Comparison of ENCODE assay signal across 8 mouse cellular contexts in genomic region chr2:33821677-33822607, GRCm38 (mm10).
A peak's percentile ranks its signal among the peaks of the same experiment; 100 is the strongest.
DNase-seq lines count a peak whose midpoint lies in the region; ATAC-seq and TF ChIP-seq lines count a peak whose summit lies in the region.

No protein-coding gene starts in this region.

- WGBS in embryonic facial prominence, embryonic 11.5 days: 27% methylated on average over 13 of the region's 13 CpGs
- WGBS in heart, adult 2 months: 45% methylated on average over 13 of the region's 13 CpGs
- 21% methylated on average over 13 of the region's 13 CpGs for WGBS in limb, embryonic 12.5 days
- 20% methylated on average over 13 of the region's 13 CpGs for WGBS in midbrain, embryonic 16.5 days
- WGBS in spleen, adult 2 months: 29% methylated on average over 13 of the region's 13 CpGs

- H3K27me3 ChIP-seq in embryonic facial prominence, embryonic 11.5 days (ENCODE audit: control insufficient read depth, insufficient read depth, low read length): no peaks in the 10 kb centered on the region
- no peaks in the 10 kb centered on the region for H3K27me3 ChIP-seq in heart, adult 2 months (ENCODE audit: control insufficient read depth, insufficient read depth, low read length)
- 0 out of 2 replicates have a peak, but pooled peaks cover 5% of the 10 kb centered on the region for H3K27me3 ChIP-seq in limb, embryonic 12.5 days
- no peaks in the 10 kb centered on the region for H3K27me3 ChIP-seq in midbrain, embryonic 16.5 days (ENCODE audit: control insufficient read depth, insufficient read depth, low read depth, low read length)
- H3K27me3 ChIP-seq in spleen, adult 2 months (ENCODE audit: control insufficient read depth, insufficient read depth, low read length): no peaks in the 10 kb centered on the region

- no peaks in the 10 kb centered on the region for H3K9me3 ChIP-seq in embryonic facial prominence, embryonic 11.5 days (replicated peaks; ENCODE audit: control insufficient read depth, low read length)
- H3K9me3 ChIP-seq in limb, embryonic 12.5 days: no peaks in the 10 kb centered on the region
- H3K9me3 ChIP-seq in midbrain, embryonic 16.5 days (replicated peaks; ENCODE audit: control insufficient read depth, low read length, poor library complexity, severe bottlenecking): no peaks in the 10 kb centered on the region

- TF ChIP-seq CTCF in heart, adult 2 months (IDR thresholded peaks at IDR 0.05): no peak; the same call in 1 of the 2 replicates
- peak; percentile 98 for TF ChIP-seq CTCF in spleen, adult 2 months (IDR thresholded peaks at IDR 0.05; ENCODE audit: extremely low read depth, insufficient read depth, insufficient read length, insufficient replicate concordance)

- no peak overlapping the region for H3K4me2 ChIP-seq in embryonic facial prominence, embryonic 11.5 days (ENCODE audit: low read depth, low read length)
- H3K4me2 ChIP-seq in limb, embryonic 12.5 days: no peak overlapping the region
- H3K4me2 ChIP-seq in midbrain, embryonic 16.5 days (ENCODE audit: low read length): no peak overlapping the region

- no peak overlapping the region for H3K9ac ChIP-seq in embryonic facial prominence, embryonic 11.5 days (replicated peaks; ENCODE audit: low read length)
- H3K9ac ChIP-seq in heart, adult 2 months (ENCODE audit: low read depth, low read length): no peak overlapping the region
- H3K9ac ChIP-seq in limb, embryonic 12.5 days (replicated peaks): no peak overlapping the region
- H3K9ac ChIP-seq in midbrain, embryonic 16.5 days (ENCODE audit: low read depth, low read length): peak overlapping the region; percentile 38; the same call in 1 of the 2 replicates

- TF ChIP-seq POLR2A in heart, adult 2 months (IDR thresholded peaks at IDR 0.05; ENCODE audit: insufficient read depth, low read depth, low read length): no peak
- no peak for TF ChIP-seq POLR2A in spleen, adult 2 months (IDR thresholded peaks at IDR 0.05; ENCODE audit: low read depth, low read length)

- H3K79me2 ChIP-seq in heart, adult 2 months (replicated peaks; ENCODE audit: control insufficient read depth, insufficient read depth, low read length): no peaks in the 10 kb centered on the region

- DNase-seq in 3T3-L1 (ENCODE audit: low read depth, low spot score): peak; percentile 85
- DNase-seq in adrenal gland, postnatal 14 days: peak; percentile 91
- DNase-seq in embryonic facial prominence, embryonic 11.5 days (ENCODE audit: low spot score): peak; percentile 85
- DNase-seq in heart, adult 2 months: peak; percentile 78 to 87
- peak; percentile 81 for DNase-seq in kidney, adult 9 months
- DNase-seq in spleen, adult 2 months (ENCODE audit: low read depth in 1 of 2, low spot score in 2 of 2): peak; percentile 49 to 77

- no peak overlapping the region for H3K4me3 ChIP-seq in embryonic facial prominence, embryonic 11.5 days (ENCODE audit: low read depth, low read length)
- no peak overlapping the region for H3K4me3 ChIP-seq in heart, adult 2 months
- H3K4me3 ChIP-seq in limb, embryonic 12.5 days (replicated peaks): no peak overlapping the region
- H3K4me3 ChIP-seq in midbrain, embryonic 16.5 days (ENCODE audit: low read depth, low read length): no peak overlapping the region
- H3K4me3 ChIP-seq in spleen, adult 2 months (ENCODE audit: extremely low read depth, insufficient read depth, insufficient read length): no peak overlapping the region

- TF ChIP-seq EP300 in heart, adult 2 months (IDR thresholded peaks at IDR 0.05; ENCODE audit: insufficient read depth, low read depth, low read length): peak; percentile 90

- intact Hi-C loops in heart, adult 2 months (cut with DNase I): loop anchor here (1.0 to 5.0 kb wide), 4 partner anchors 96 to 815 kb away; no protein-coding TSS in a partner anchor

- ATAC-seq in embryonic facial prominence, embryonic 11.5 days (replicated peaks; ENCODE audit: insufficient number of reproducible peaks, low FRiP score, low TSS enrichment, low read depth): peak; percentile 42; the same call in 1 of the 2 replicates
- ATAC-seq in limb, embryonic 12.5 days (ENCODE audit: insufficient number of reproducible peaks, insufficient read depth, low FRiP score, low TSS enrichment, low read depth): 0 out of 2 replicates have a peak, but pooled peaks have one; percentile 48
- peak; percentile 82 for ATAC-seq in midbrain, embryonic 16.5 days

- H3K4me1 ChIP-seq in embryonic facial prominence, embryonic 11.5 days (ENCODE audit: control insufficient read depth, insufficient read depth, low read length): no peaks in the 10 kb centered on the region
- peaks cover 4% of the 10 kb centered on the region for H3K4me1 ChIP-seq in heart, adult 2 months (ENCODE audit: control insufficient read depth, insufficient read depth, low read length)
- peaks cover 36% of the 10 kb centered on the region for H3K4me1 ChIP-seq in limb, embryonic 12.5 days (replicated peaks)
- H3K4me1 ChIP-seq in midbrain, embryonic 16.5 days (ENCODE audit: control insufficient read depth, insufficient read depth, low read length): peaks cover 9% of the 10 kb centered on the region
- peaks cover 5% of the 10 kb centered on the region; the same call in 1 of the 2 replicates for H3K4me1 ChIP-seq in spleen, adult 2 months (ENCODE audit: control insufficient read depth, insufficient read depth, insufficient read length)

- H3K36me3 ChIP-seq in embryonic facial prominence, embryonic 11.5 days (replicated peaks; ENCODE audit: control insufficient read depth, insufficient read depth, low read depth, low read length): peaks cover 3% of the 10 kb centered on the region; the same call in 1 of the 2 replicates
- no peaks in the 10 kb centered on the region for H3K36me3 ChIP-seq in heart, adult 2 months (ENCODE audit: control insufficient read depth, insufficient read depth, low read length)
- peaks cover 76% of the 10 kb centered on the region for H3K36me3 ChIP-seq in limb, embryonic 12.5 days
- H3K36me3 ChIP-seq in midbrain, embryonic 16.5 days (ENCODE audit: control insufficient read depth, insufficient read depth, low read length): peaks cover 28% of the 10 kb centered on the region
- H3K36me3 ChIP-seq in spleen, adult 2 months (ENCODE audit: control insufficient read depth, insufficient read depth, low read length): no peaks in the 10 kb centered on the region

- no peak overlapping the region for H3K27ac ChIP-seq in embryonic facial prominence, embryonic 11.5 days (replicated peaks; ENCODE audit: low read depth, low read length)
- no peak overlapping the region for H3K27ac ChIP-seq in heart, adult 2 months
- 0 out of 2 replicates have a peak overlapping the region, but pooled peaks have one; percentile 9 for H3K27ac ChIP-seq in limb, embryonic 12.5 days
- peak overlapping the region; percentile 74 for H3K27ac ChIP-seq in midbrain, embryonic 16.5 days (ENCODE audit: low read length)
- H3K27ac ChIP-seq in spleen, adult 2 months (ENCODE audit: insufficient read depth, low read length): no peak overlapping the region

Comparison
In these comparisons a context has a peak if more than half of its experiments do, and no peak if none do; other contexts are left out.
1. H3K27ac ChIP-seq: peak in limb, embryonic 12.5 days (single experiment) and midbrain, embryonic 16.5 days (single experiment); none in embryonic facial prominence, embryonic 11.5 days (single experiment), heart, adult 2 months (single experiment) and spleen, adult 2 months (single experiment).
2. Peak in every context shown above with its lines, with median percentiles within 50 percentile points of each other: DNase-seq and ATAC-seq.